Mouse (Mus musculus) limb, embryonic 14.5 days (tissue): ENCODE results near the gene Eif4e1b. TPM values are rescaled to one million over a fixed set of nuclear protein-coding genes. Genes with fewer than 3 reads are reported as not detected.

ENCODE experiments used
- ATAC-seq: fragments of 200-750 bp; cut with Nextera tagmentation; 2 replicates; pipeline ENCODE4 v1.8.0; 2017; ENCODE audit warnings: low read depth, moderate number of reproducible peaks, moderate TSS enrichment; ENCODE audit not compliant: low FRiP score
- DNase-seq: peaks from one replicate; pipeline ENCODE4 v3.0.0-alpha.2; 2015; ENCODE audit warnings: low spot score
- H3K27ac ChIP-seq: fragments of 300-500 bp; sonication (generic); replicated peaks from 2 replicates; pipeline ENCODE4 v1.5.1; 2014; ENCODE audit warnings: low read depth, mild to moderate bottlenecking, low read length, moderate library complexity, mixed read lengths
- H3K27me3 ChIP-seq: fragments of 300-500 bp; sonication (generic); 2 replicates; pipeline ENCODE4 v1.6.1; 2014; ENCODE audit warnings: low read length, mixed read lengths; ENCODE audit not compliant: control insufficient read depth, insufficient read depth
- H3K36me3 ChIP-seq: fragments of 300-500 bp; sonication (generic); 2 replicates; pipeline ENCODE4 v1.6.1; 2014; ENCODE audit warnings: mild to moderate bottlenecking, low read length, moderate library complexity, mixed read lengths; ENCODE audit not compliant: control insufficient read depth, insufficient read depth
- H3K4me1 ChIP-seq: fragments of 300-500 bp; sonication (generic); 2 replicates; pipeline ENCODE4 v1.6.1; 2014; ENCODE audit warnings: antibody characterized with exemption, low read length, mixed read lengths; ENCODE audit not compliant: control insufficient read depth, insufficient read depth
- H3K4me2 ChIP-seq: fragments of 300-500 bp; sonication (generic); replicated peaks from 2 replicates; pipeline ENCODE4 v1.6.1; 2014; ENCODE audit warnings: low read depth, mild to moderate bottlenecking, low read length, moderate library complexity; ENCODE audit not compliant: severe bottlenecking
- H3K4me3 ChIP-seq: fragments of 300-500 bp; sonication (generic); replicated peaks from 2 replicates; pipeline ENCODE4 v1.5.1; 2014; ENCODE audit warnings: low read length
- H3K9ac ChIP-seq: fragments of 300-500 bp; sonication (generic); 2 replicates; pipeline ENCODE4 v1.6.1; 2014; ENCODE audit warnings: mild to moderate bottlenecking, low read depth, low read length, moderate library complexity; ENCODE audit not compliant: severe bottlenecking
- H3K9me3 ChIP-seq: fragments of 300-500 bp; sonication (generic); 2 replicates; pipeline ENCODE4 v1.6.1; 2016; ENCODE audit warnings: low read length; ENCODE audit not compliant: control insufficient read depth
- POLR2A ChIP-seq: fragments of 200-500 bp; IDR thresholded peaks from 2 replicates; pipeline ENCODE4 v1.8.0; 2012; ENCODE audit warnings: inconsistent platforms, mild to moderate bottlenecking, moderate library complexity, borderline replicate concordance; ENCODE audit not compliant: insufficient read depth, insufficient read length; ENCODE audit errors: extremely low read depth
- WGBS: fragments of 180-500 bp; shearing (Covaris S2); extraction: QIAGEN DNeasy Blood & Tissue Kit; methylation state at CpG from one replicate; pipeline ENCODE4 v1.1.7; 2014; 5-methylcytosine and 5-hydroxymethylcytosine counted together
- polyA plus RNA-seq, 2 experiments: library from polyadenylated mRNA; depleted of rRNA in 1 of 2; stranded (reverse) in 1 of 2; unstranded in 1 of 2; fragments of >200 nt; fragmentation: Nextera tagmentation in 1 of 2; extraction: Ambion mirVana in 1 of 2; gene quantifications; 2 replicates each; pipeline versions ENCODE4 v1.2.1 to v1.2.3; 2012 to 2014

Gene Eif4e1b
- polyA plus RNA-seq, 2 experiments, result not detected

DNA sequence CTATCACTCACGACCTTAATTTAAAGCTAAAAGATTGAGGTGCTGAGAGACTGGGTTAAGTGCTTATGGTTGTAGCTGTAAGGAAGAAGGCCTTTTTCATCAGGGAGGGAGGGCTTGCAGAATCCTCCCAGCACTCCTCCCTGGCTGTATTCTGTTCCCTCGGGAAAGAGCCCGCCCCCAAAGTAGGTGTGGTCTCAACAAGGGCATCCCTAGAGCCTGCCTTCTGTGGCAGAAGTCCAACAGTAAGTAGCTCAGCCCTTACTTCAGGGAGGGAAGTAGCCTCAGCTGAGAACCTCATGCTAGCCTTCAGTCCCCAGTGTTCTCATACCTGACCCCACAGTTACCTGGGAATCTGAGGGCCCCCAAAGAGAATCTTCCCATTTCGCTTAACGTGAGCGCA, 44.7 kb downstream of the Eif4e1b start:
- DNase-seq, result no peak
- no peak for ATAC-seq

DNA sequence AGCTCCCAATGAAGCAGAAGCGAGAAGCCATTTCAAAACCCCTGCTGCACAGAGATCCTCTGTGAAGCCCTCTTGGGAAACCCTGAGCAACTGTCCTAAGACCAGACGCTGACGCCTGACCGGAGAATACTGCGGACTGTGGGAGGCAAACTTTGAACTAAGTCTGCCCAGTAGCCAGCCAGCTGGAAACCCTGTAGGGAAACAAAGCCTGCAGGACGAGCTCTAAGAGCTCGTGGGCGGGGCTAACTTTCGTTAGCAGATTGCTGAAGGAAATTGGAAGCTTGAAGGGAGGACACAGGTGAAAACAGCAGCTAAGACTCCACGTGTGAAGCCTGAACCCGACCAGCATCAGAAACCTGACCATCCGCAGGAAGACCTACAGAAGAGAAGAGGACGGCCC, 45.7 kb downstream of the Eif4e1b start:
- H3K4me2 ChIP-seq, result no peak overlapping the region
- no peaks in the 10 kb centered on the region for H3K9me3 ChIP-seq
- H3K4me3 ChIP-seq, result no peak overlapping the region
- peaks cover 4% of the 10 kb centered on the region; the same call in 1 of the 2 replicates for H3K4me1 ChIP-seq
- no peak for TF ChIP-seq POLR2A
- 5% methylated on average over 13 of the region's 13 CpGs for WGBS
- H3K36me3 ChIP-seq, result no peaks in the 10 kb centered on the region
- no peaks in the 10 kb centered on the region for H3K27me3 ChIP-seq
- no peak overlapping the region for H3K9ac ChIP-seq
- no peak overlapping the region for H3K27ac ChIP-seq
- DNase-seq, result no peak
- ATAC-seq, result no peak

More for the DNA sequence above, 44.7 kb downstream of the Eif4e1b start:
- no peaks in the 10 kb centered on the region for H3K27me3 ChIP-seq
- 60% methylated on average over 6 of the region's 6 CpGs for WGBS
- peaks cover 6% of the 10 kb centered on the region; the same call in 1 of the 2 replicates for H3K4me1 ChIP-seq
- H3K9me3 ChIP-seq, result no peaks in the 10 kb centered on the region
- no peak overlapping the region for H3K4me2 ChIP-seq
- no peaks in the 10 kb centered on the region for H3K36me3 ChIP-seq
- TF ChIP-seq POLR2A, result no peak
- no peak overlapping the region for H3K9ac ChIP-seq
- H3K4me3 ChIP-seq, result no peak overlapping the region
- no peak overlapping the region for H3K27ac ChIP-seq

DNA sequence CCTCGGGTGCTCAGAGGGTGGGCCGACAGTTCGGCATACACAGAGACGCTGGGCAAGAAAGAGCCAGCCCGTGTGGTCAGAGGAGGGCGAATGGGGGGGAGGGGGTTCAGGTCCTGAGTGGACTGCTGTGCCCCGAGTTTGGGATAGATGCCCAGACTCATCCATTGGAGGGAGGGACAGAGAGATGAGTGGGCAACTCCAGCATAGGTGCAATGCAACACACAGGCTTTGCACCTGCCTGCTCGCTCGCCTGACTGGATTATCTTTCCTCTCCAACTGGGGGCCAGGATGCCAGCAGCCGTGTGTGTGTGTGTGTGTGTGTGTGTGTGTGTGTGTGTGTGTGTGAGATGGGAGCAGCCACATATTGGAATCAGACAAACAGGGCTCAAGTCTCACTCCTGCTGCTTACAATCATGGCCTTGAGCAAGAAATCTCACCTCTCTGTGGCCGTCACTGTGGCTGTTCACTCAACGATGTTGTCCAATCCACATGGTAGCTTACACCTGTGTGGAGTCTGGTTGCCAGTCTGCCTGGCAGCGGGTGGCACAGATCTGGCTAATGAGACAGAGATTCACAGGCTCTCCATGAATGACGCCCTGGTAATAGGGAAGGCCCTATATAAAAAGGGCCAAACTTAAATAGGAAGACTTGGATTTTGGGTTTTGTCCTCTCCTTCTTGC, 52.7 kb downstream of the Eif4e1b start:
- ATAC-seq (no peak), DNase-seq (no peak)
- H3K4me1 ChIP-seq, result peaks cover 3% of the 10 kb centered on the region
- no peaks in the 10 kb centered on the region for H3K36me3 ChIP-seq
- no peak overlapping the region for H3K27ac ChIP-seq
- H3K4me3 ChIP-seq, result no peak overlapping the region
- no peak overlapping the region for H3K9ac ChIP-seq
- 69% methylated on average over 13 of the region's 14 CpGs for WGBS
- H3K4me2 ChIP-seq, result no peak overlapping the region
- no peaks in the 10 kb centered on the region for H3K9me3 ChIP-seq
- no peaks in the 10 kb centered on the region for H3K27me3 ChIP-seq
- no peak for TF ChIP-seq POLR2A

DNA sequence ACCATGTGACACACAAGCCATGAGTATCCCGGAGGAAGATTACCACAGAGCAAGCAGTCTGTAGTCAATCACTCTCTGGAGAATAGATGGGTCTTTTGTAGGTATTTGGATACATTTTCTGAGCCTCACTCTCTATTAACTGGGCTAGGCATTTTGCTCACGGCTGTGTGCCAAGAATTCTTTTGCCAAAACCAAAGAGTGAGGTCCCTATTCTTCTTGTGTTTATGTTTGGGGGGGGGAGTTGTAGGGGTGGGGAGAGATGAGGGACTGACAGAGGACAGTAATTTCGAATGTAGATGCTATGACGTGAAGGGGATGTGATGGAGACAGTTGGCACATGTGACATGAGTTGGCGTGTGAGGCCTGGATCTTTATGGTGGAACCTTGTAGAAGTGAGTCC, 53.3 kb downstream of the Eif4e1b start:
- Histone ChIP-seq H3K27me3 (no peaks in the 10 kb centered on the region), H3K4me3 (no peak overlapping the region), H3K4me2 (no peak overlapping the region), H3K9ac (no peak overlapping the region), H3K27ac (no peak overlapping the region), H3K4me1 (peaks cover 3% of the 10 kb centered on the region), H3K36me3 (no peaks in the 10 kb centered on the region), H3K9me3 (no peaks in the 10 kb centered on the region)
- TF ChIP-seq POLR2A, result no peak
- 44% methylated on average over 5 of the region's 5 CpGs for WGBS
- DNase-seq, result no peak
- no peak for ATAC-seq

DNA sequence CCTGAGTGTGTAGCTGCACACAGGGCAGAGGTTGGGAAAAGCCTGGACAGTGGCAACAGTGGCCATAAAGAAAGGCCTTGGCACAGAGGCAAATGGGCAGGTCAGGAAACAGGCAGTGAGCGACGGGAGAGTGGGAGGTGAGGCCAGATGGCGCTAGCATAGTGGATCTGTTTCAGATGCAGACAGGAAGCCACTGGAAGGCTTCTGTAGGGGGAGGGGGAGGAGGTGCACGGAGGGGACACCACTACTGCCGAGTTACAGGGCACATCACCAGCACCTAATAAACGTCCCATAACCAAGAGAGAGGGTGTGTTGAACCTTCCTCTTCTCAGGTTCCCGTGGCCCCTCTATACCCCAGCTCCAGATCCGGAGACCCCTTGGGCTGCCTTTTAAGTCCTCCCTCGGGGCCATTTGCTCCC, 53.7 kb downstream of the Eif4e1b start:
- Histone ChIP-seq H3K4me3 (no peak overlapping the region), H3K36me3 (no peaks in the 10 kb centered on the region), H3K9ac (no peak overlapping the region), H3K4me2 (peak overlapping the region; percentile 27; the same call in 1 of the 2 replicates), H3K9me3 (no peaks in the 10 kb centered on the region), H3K27me3 (no peaks in the 10 kb centered on the region), H3K27ac (no peak overlapping the region), H3K4me1 (peaks cover 3% of the 10 kb centered on the region)
- peak; percentile 22 for DNase-seq
- TF ChIP-seq POLR2A, result no peak
- 3% methylated on average over 9 of the region's 9 CpGs for WGBS
- no peak for ATAC-seq

Other genes starting within 250 kb of the Eif4e1b start
- gene 4833439L19Rik, start 218.6 kb upstream of the Eif4e1b start, polyA plus RNA-seq (2012; rRNA removed), result 84.6 and 93.8 TPM in 2 replicates
- 125 and 139 TPM in 2 replicates for gene 4833439L19Rik, start 218.6 kb upstream of the Eif4e1b start, polyA plus RNA-seq (2014; fragmentation: Nextera tagmentation; extraction: Ambion mirVana)
- gene Arl10, start 209.0 kb upstream of the Eif4e1b start, polyA plus RNA-seq (2012; rRNA removed), result 33.4 and 36.7 TPM in 2 replicates
- 22.1 and 27.4 TPM in 2 replicates for gene Arl10, start 209.0 kb upstream of the Eif4e1b start, polyA plus RNA-seq (2014; fragmentation: Nextera tagmentation; extraction: Ambion mirVana)
- 38.6 and 61.9 TPM in 2 replicates for gene Nop16, start 193.9 kb upstream of the Eif4e1b start, polyA plus RNA-seq (2012; rRNA removed)
- 53.5 and 53.7 TPM in 2 replicates for gene Nop16, start 193.9 kb upstream of the Eif4e1b start, polyA plus RNA-seq (2014; fragmentation: Nextera tagmentation; extraction: Ambion mirVana)
- 116 and 135 TPM in 2 replicates for gene Higd2a, start 193.8 kb upstream of the Eif4e1b start, polyA plus RNA-seq (2012; rRNA removed)
- gene Higd2a, start 193.8 kb upstream of the Eif4e1b start, polyA plus RNA-seq (2014; fragmentation: Nextera tagmentation; extraction: Ambion mirVana), result 174 and 188 TPM in 2 replicates
- gene Cltb, start 172.7 kb upstream of the Eif4e1b start, polyA plus RNA-seq (2012; rRNA removed), result 23.7 and 26.5 TPM in 2 replicates
- gene Cltb, start 172.7 kb upstream of the Eif4e1b start, polyA plus RNA-seq (2014; fragmentation: Nextera tagmentation; extraction: Ambion mirVana), result 44.2 and 45.5 TPM in 2 replicates
- gene Faf2, start 162.2 kb upstream of the Eif4e1b start, polyA plus RNA-seq (2012; rRNA removed), result 50.1 and 55.7 TPM in 2 replicates
- 99.2 and 105 TPM in 2 replicates for gene Faf2, start 162.2 kb upstream of the Eif4e1b start, polyA plus RNA-seq (2014; fragmentation: Nextera tagmentation; extraction: Ambion mirVana)
- 118 and 194 TPM in 2 replicates for gene Rnf44, start 90.1 kb upstream of the Eif4e1b start, polyA plus RNA-seq (2012; rRNA removed)
- gene Rnf44, start 90.1 kb upstream of the Eif4e1b start, polyA plus RNA-seq (2014; fragmentation: Nextera tagmentation; extraction: Ambion mirVana), result 70.1 and 74.3 TPM in 2 replicates
- gene Cdhr2, start 82.5 kb upstream of the Eif4e1b start, polyA plus RNA-seq (2012; rRNA removed), result 0.06 and 0.08 TPM in 2 replicates
- 0.06 TPM in 1 of 2 replicates, not detected in the other for gene Cdhr2, start 82.5 kb upstream of the Eif4e1b start, polyA plus RNA-seq (2014; fragmentation: Nextera tagmentation; extraction: Ambion mirVana)
- gene Gprin1, start 34.1 kb upstream of the Eif4e1b start, polyA plus RNA-seq (2012; rRNA removed), result 0.70 and 0.87 TPM in 2 replicates
- 0.32 and 0.67 TPM in 2 replicates for gene Gprin1, start 34.1 kb upstream of the Eif4e1b start, polyA plus RNA-seq (2014; fragmentation: Nextera tagmentation; extraction: Ambion mirVana)
- 0.30 TPM in 1 of 2 replicates, not detected in the other for gene Sncb, start 17.4 kb upstream of the Eif4e1b start, polyA plus RNA-seq (2012; rRNA removed)
- 0.40 TPM in 1 of 2 replicates, not detected in the other for gene Sncb, start 17.4 kb upstream of the Eif4e1b start, polyA plus RNA-seq (2014; fragmentation: Nextera tagmentation; extraction: Ambion mirVana)
- 2.0 and 2.6 TPM in 2 replicates for gene Tspan17, start 5.4 kb downstream of the Eif4e1b start, polyA plus RNA-seq (2012; rRNA removed)
- 4.4 TPM in 2 replicates for gene Tspan17, start 5.4 kb downstream of the Eif4e1b start, polyA plus RNA-seq (2014; fragmentation: Nextera tagmentation; extraction: Ambion mirVana)
- gene Unc5a, start 165.4 kb downstream of the Eif4e1b start, polyA plus RNA-seq (2012; rRNA removed), result 3.3 and 3.9 TPM in 2 replicates
- 1.2 and 2.2 TPM in 2 replicates for gene Unc5a, start 165.4 kb downstream of the Eif4e1b start, polyA plus RNA-seq (2014; fragmentation: Nextera tagmentation; extraction: Ambion mirVana)
- gene Hk3, start 237.4 kb downstream of the Eif4e1b start, polyA plus RNA-seq (2012; rRNA removed), result 1.7 and 1.9 TPM in 2 replicates
- gene Hk3, start 237.4 kb downstream of the Eif4e1b start, polyA plus RNA-seq (2014; fragmentation: Nextera tagmentation; extraction: Ambion mirVana), result 1.5 and 1.6 TPM in 2 replicates